Mouse (Mus musculus) heart, adult 10 weeks (tissue): ENCODE measurements around the gene 9930104L06Rik. TPM values are rescaled to one million over a fixed set of nuclear protein-coding genes. Genes with fewer than 3 reads are reported as not detected.

ENCODE experiments used
- polyA plus RNA-seq: library from polyadenylated mRNA; stranded (reverse); fragments of 350-450 nt; fragmentation: Illumina TruSeq; extraction: RNeasy Lipid Tissue Mini Kit (QIAGEN cat#74804); gene quantifications from one replicate; pipeline ENCODE4 v1.2.3, GENCODE M21; 2014; ENCODE audit warnings: low read depth, low replicate concordance

Gene 9930104L06Rik
- 9.6 TPM for polyA plus RNA-seq

DNA sequence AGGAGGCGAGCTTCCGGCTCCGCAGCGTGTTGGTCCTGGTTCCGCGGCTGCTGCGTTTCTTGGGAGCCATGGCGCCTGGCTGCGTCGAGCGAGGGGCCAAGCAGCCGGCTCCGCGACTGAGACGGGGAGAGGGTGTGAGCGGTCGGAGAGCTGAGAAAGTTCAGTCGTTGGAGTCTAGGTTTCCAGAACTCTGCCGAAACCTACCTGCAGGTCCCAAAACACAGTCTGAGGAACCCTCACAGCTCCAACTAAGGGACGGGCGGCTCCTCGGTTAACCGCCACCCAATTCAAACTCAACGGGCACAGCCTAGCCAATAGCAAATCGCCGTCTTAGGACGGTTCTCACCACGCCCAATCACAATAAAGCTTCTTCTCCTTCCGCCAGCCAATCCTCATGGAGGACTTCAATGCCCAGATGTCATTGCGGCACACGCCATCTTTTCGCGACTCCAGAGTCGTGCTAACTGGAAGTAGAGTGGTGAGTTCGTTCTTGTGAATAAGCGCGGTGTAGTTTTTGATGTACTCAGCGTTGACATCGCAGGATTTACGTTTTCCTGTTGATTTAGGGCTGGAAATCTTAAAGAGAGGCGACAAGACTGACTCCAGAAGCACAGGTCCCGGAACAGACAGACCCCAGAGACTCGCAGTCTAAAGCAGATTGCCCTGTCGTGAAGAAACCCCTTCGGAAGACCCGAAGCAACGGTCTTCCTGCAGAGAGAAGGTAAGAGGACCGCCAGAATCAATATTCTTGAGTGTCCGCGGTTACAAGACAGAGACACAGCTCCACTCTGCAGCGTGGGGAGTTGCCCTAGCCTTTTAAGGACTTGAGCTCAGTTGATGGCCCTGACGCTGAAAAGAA, at the start of gene 9930104L06Rik:
Gene 9930104L06Rik, plus strand, starts transcription at position 436 of the 859 bp plus-strand sequence.

DNA sequence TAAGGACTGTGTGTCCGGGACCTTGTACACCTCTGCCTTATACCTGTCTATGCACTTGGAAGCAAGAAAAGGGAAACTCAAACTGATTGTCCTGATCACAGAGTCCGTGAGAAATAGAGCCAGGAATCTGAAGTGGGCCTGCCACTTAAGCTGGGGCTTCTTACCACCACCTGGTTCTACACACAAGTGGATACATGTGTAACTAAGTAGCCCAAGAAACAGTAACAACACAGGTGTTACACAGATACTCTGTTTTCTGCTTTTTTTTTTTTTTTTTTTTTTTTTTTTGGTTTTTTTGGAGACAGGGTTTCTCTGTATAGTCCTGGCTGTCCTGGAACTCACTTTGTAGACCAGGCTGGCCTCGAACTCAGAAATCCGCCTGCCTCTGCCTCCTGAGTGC, 2.4 kb downstream of the 9930104L06Rik start, which contains the start of gene Cdca8:
Gene Cdca8, minus strand, starts transcription at position 101 of the 400 bp plus-strand sequence.

DNA sequence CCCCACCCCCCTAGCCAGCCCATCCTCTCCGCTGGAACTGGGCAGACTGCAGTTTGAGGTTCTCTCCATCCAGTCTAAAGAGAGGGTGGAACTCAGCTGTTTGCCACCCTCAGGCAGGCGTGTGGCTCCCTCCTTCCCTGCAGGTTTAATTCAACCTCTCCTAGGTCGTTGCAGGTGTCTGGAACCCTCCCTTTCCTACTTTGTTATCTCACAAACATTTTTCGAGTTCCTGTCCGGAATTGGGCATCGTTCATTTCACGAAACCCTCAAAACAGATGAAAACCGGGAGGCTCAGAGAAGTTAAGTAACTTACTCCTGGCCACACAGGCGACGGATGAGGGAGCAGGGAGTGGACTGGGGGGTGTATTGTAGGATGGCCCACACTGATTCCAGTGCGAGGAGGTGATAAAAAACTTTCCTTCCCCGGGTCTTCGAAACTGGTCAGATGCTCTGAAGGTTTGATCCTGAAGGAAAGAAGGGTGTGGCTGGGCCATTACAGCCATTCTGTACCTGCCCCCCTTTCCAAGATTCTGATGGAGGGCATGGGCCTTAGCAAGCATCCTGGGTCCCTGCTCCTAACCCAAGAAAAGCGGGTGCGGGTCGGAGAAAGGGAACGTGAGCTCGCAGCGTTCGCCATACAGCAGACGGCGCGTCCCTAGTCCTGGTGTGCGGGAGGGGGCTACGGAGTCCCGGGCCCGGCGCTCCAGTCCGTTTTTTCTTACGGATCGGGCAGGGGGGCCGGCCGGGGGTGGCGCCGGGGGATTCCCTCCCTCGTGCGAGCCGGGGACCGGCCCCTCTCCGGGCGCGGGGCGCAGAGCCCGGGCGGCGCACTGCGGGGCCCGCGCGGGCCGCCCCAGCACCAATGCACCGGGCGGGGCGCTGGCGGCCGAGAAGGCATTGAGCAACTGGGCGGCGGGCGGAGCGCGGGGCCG, 49.1 kb downstream of the 9930104L06Rik start, which contains the start of gene Rspo1:
Gene Rspo1, plus strand, starts transcription at position 760 of the 932 bp plus-strand sequence.

Other genes starting within 250 kb of the 9930104L06Rik start
- 18.4 TPM for gene Utp11, start 243.4 kb upstream of the 9930104L06Rik start, polyA plus RNA-seq
- gene Fhl3, start 236.3 kb upstream of the 9930104L06Rik start, polyA plus RNA-seq, result 5.1 TPM
- 25.4 TPM for gene Sf3a3, start 222.3 kb upstream of the 9930104L06Rik start, polyA plus RNA-seq
- gene Inpp5b, start 195.2 kb upstream of the 9930104L06Rik start, polyA plus RNA-seq, result 14.0 TPM
- 9.6 TPM for gene Mtf1, start 134.9 kb upstream of the 9930104L06Rik start, polyA plus RNA-seq
- 25.6 TPM for gene Yrdc, start 86.4 kb upstream of the 9930104L06Rik start, polyA plus RNA-seq
- 20.3 TPM for gene 1110065P20Rik, start 85.9 kb upstream of the 9930104L06Rik start, polyA plus RNA-seq
- 0.42 TPM for gene Maneal, start 74.9 kb upstream of the 9930104L06Rik start, polyA plus RNA-seq
- gene Epha10, start 56.1 kb upstream of the 9930104L06Rik start, polyA plus RNA-seq, result not detected
- 0.55 TPM for gene Cdca8, start 2.3 kb downstream of the 9930104L06Rik start, polyA plus RNA-seq
- 4.4 TPM for gene Rspo1, start 49.4 kb downstream of the 9930104L06Rik start, polyA plus RNA-seq
- gene Gnl2, start 79.5 kb downstream of the 9930104L06Rik start, polyA plus RNA-seq, result 52.7 TPM
- gene Dnali1, start 128.7 kb downstream of the 9930104L06Rik start, polyA plus RNA-seq, result not detected
- 8.0 TPM for gene Snip1, start 129.6 kb downstream of the 9930104L06Rik start, polyA plus RNA-seq
- gene Meaf6, start 148.1 kb downstream of the 9930104L06Rik start, polyA plus RNA-seq, result 30.6 TPM
- gene Zc3h12a, start 190.8 kb downstream of the 9930104L06Rik start, polyA plus RNA-seq, result 3.4 TPM